Mouse (Mus musculus) megakaryocyte, embryonic 14.5 days (primary cell): ENCODE results near the gene Cap2.

Experiments used
- FLI1 ChIP-seq: IDR thresholded peaks from 2 replicates; pipeline ENCODE4 v1.6.1; 2012; ENCODE audit warnings: low read length, inconsistent platforms, mixed read lengths
- GATA1 ChIP-seq: IDR thresholded peaks from 3 replicates; pipeline ENCODE4 v1.6.1; 2012; ENCODE audit warnings: mixed read lengths, low read length, inconsistent platforms, borderline replicate concordance

DNA sequence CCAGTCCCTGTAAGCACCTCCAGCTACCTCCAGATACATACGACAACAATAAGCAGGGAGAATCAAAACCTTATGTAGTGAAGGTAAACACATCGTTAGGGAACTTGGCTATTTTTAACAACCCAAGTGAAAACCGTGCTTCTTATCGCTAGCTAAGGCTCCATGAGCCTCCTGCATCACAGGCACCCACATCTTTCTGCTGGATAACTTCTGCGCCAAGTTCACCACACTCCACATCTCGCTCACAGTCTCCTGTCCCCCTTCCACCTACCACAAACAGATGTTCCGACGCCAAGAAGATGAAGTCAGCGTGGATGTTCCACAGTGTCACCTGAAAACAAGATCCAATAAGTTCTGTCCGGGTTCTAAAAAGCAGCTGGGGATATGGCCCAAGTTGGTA, 49.0 kb downstream of the Cap2 start:
- TF ChIP-seq FLI1, result no peak
- TF ChIP-seq GATA1, result no peak
